Mouse (Mus musculus) erythroblast, embryonic 14.5 days (primary cell): Measurements from ENCODE around the gene Aoc1.

Source experiments
- GATA1 ChIP-seq: IDR thresholded peaks from 2 replicates; pipeline ENCODE4 v1.6.1; 2012; ENCODE audit warnings: low read length, inconsistent platforms, mixed read lengths
- TAL1 ChIP-seq: IDR thresholded peaks from 3 replicates; pipeline ENCODE4 v1.6.1; 2012; ENCODE audit warnings: low read length, inconsistent platforms, mixed read lengths

- TF ChIP-seq GATA1 (no peak), TAL1 (no peak)
Observed at GRCm38 (mm10) chr6:48958053-48958452, 85.4 kb downstream of the Aoc1 start.
